Mouse (Mus musculus) hindbrain, embryonic 12.5 days (tissue): Measurements from ENCODE around the gene Ccdc121. TPM values are rescaled to one million over a fixed set of nuclear protein-coding genes. Genes with fewer than 3 reads are reported as not detected.

Experiments
- ATAC-seq: fragments of 200-750 bp; cut with Nextera tagmentation; 2 replicates; pipeline ENCODE4 v1.8.0; 2017; ENCODE audit warnings: moderate TSS enrichment; ENCODE audit not compliant: low FRiP score
- H3K27ac ChIP-seq: fragments of 300-500 bp; sonication (generic); 2 replicates; pipeline ENCODE4 v1.5.1; 2016; ENCODE audit warnings: mild to moderate bottlenecking
- H3K27me3 ChIP-seq: fragments of 300-500 bp; sonication (generic); 2 replicates; pipeline ENCODE4 v1.6.1; 2016; ENCODE audit warnings: mild to moderate bottlenecking
- H3K36me3 ChIP-seq: fragments of 300-500 bp; sonication (generic); 2 replicates; pipeline ENCODE4 v1.6.1; 2016; ENCODE audit warnings: mild to moderate bottlenecking
- H3K4me1 ChIP-seq: fragments of 300-500 bp; sonication (generic); 2 replicates; pipeline ENCODE4 v1.6.1; 2016
- H3K4me2 ChIP-seq: fragments of 300-500 bp; sonication (generic); replicated peaks from 2 replicates; pipeline ENCODE4 v1.6.1; 2016; ENCODE audit warnings: mild to moderate bottlenecking
- H3K4me3 ChIP-seq: fragments of 300-500 bp; sonication (generic); 2 replicates; pipeline ENCODE4 v1.5.1; 2016; ENCODE audit warnings: mild to moderate bottlenecking
- H3K9ac ChIP-seq: fragments of 300-500 bp; sonication (generic); 2 replicates; pipeline ENCODE4 v1.6.1; 2016; ENCODE audit warnings: mild to moderate bottlenecking, moderate library complexity
- H3K9me3 ChIP-seq: fragments of 300-500 bp; sonication (generic); replicated peaks from 2 replicates; pipeline ENCODE4 v1.6.1; 2016; ENCODE audit warnings: mild to moderate bottlenecking
- WGBS: fragments of 180-500 bp; shearing (Covaris S2); methylation state at CpG from one replicate; pipeline ENCODE4 v1.1.7; 2016; 5-methylcytosine and 5-hydroxymethylcytosine counted together
- polyA plus RNA-seq: library from polyadenylated mRNA; unstranded; fragments of >200 nt; fragmentation: Nextera tagmentation; extraction: Ambion mirVana; gene quantifications from 2 replicates; pipeline ENCODE4 v1.2.1, GENCODE M21; 2016

The Ccdc121 gene
- not detected in 2 replicates for polyA plus RNA-seq

DNA sequence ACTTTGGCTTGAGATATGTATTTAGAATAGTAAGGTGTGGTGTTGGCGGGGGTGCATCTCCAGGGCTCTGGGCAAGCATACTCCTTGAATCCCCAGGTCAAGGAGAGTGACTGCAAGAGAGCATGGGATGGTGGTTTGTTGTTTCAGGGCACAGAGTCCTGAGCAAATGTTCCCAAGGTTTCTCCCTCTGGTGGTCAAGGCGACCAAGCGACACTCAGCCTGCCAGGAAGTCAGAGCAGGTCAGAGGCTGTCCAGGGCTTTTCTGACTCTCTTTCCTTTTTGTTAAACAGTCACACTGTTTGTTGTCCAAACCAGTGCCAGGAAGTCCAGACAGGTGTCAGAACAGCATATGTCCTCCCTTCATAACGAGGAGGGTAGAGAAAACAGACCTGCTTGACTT lies at the start of gene Ccdc121:
Gene Ccdc121, minus strand, starts transcription at position 145 of the 400 bp plus-strand sequence.
- no peaks in the 10 kb centered on the region for H3K9me3 ChIP-seq
- H3K27me3 ChIP-seq = no peaks in the 10 kb centered on the region
- WGBS = 55% methylated on average over 4 of the region's 4 CpGs

DNA sequence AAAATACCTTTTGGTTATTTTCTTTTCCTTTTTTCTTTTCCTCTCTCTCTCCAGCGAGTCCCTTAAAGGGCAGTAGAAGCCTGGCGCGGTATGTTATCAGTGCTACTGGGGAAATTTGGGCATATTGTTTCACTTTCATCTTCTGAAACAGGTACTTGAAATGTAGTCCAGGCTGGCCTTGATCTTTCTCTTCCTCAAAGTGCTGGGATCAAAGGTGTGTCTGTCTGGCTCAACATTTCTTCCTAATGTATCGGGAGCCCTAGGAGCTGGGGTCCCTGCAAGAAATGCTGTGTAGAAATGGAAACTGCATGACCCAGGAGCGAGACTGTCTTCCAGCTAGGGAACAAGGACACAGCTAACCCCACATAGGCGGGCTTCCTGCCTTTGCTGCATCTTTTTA lies 49.1 kb upstream of the Ccdc121 start:
- Histone ChIP-seq H3K4me2 (no peak overlapping the region), H3K9me3 (no peaks in the 10 kb centered on the region), H3K36me3 (no peaks in the 10 kb centered on the region), H3K4me3 (no peak overlapping the region), H3K27ac (no peak overlapping the region), H3K27me3 (no peaks in the 10 kb centered on the region), H3K4me1 (peaks cover 10% of the 10 kb centered on the region), H3K9ac (no peak overlapping the region)
- WGBS = 85% methylated on average over 6 of the region's 6 CpGs
- ATAC-seq = no peak

More for the DNA sequence above, at the start of gene Ccdc121:
- H3K36me3 ChIP-seq = no peaks in the 10 kb centered on the region
- no peak within 1 kb of the TSS for H3K4me3 ChIP-seq
- no peak within 1 kb of the TSS for H3K27ac ChIP-seq
- no peaks in the 10 kb centered on the region for H3K4me1 ChIP-seq
- H3K4me2 ChIP-seq = no peak within 1 kb of the TSS
- no peak within 1 kb of the TSS for H3K9ac ChIP-seq
- ATAC-seq = no peak

DNA sequence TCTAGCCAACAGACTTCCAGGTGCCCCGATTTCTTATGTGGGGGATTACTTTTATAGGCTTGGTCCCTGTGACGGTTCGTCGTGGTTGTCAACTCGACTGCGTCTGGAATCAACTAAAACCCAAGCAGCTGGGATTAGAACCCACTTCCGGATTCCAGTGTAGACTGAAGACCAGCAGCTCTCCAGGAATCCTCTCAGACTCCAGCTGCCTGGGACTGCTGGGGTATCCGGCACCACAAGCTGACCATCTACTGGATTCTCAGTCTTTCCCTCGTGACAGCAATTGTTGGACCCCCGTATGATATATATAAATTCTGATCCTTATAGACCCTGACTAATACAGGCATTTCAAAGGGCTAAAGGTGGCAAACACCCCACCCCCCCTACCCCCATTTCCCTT lies 48.4 kb upstream of the Ccdc121 start:
- 76% methylated on average over 10 of the region's 10 CpGs for WGBS
- H3K4me3 ChIP-seq = no peak overlapping the region
- H3K27me3 ChIP-seq = no peaks in the 10 kb centered on the region
- no peak overlapping the region for H3K27ac ChIP-seq
- no peak overlapping the region for H3K9ac ChIP-seq
- H3K9me3 ChIP-seq = no peaks in the 10 kb centered on the region
- no peaks in the 10 kb centered on the region for H3K36me3 ChIP-seq
- peaks cover 10% of the 10 kb centered on the region for H3K4me1 ChIP-seq
- no peak for ATAC-seq
- no peak overlapping the region for H3K4me2 ChIP-seq

DNA sequence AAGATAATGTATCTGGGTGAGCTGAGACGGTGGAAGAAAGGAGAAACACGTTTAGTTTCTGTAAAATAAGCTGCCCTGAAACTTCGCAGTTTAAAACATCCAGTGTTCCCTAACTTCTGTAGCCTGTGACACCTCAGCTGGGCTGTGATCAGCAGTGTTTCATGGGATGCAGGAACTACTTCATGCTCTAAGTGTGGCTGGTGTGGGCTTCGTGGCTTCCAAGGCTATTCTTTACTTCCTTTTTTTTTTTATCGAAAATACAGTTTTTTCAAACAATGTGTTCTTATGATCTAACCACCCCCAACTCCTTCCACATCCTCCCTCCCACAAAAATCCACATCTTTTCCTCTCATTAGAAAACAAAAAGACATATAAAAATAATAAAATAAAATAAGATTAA lies 44.2 kb upstream of the Ccdc121 start:
- Histone ChIP-seq H3K9me3 (no peaks in the 10 kb centered on the region), H3K4me1 (peaks cover 15% of the 10 kb centered on the region), H3K4me2 (no peak overlapping the region), H3K9ac (no peak overlapping the region), H3K27me3 (0 out of 2 replicates have a peak, but pooled peaks cover 5% of the 10 kb centered on the region), H3K27ac (no peak overlapping the region), H3K36me3 (no peaks in the 10 kb centered on the region), H3K4me3 (no peak overlapping the region)
- 79% methylated on average over 5 of the region's 5 CpGs for WGBS
- ATAC-seq = no peak

DNA sequence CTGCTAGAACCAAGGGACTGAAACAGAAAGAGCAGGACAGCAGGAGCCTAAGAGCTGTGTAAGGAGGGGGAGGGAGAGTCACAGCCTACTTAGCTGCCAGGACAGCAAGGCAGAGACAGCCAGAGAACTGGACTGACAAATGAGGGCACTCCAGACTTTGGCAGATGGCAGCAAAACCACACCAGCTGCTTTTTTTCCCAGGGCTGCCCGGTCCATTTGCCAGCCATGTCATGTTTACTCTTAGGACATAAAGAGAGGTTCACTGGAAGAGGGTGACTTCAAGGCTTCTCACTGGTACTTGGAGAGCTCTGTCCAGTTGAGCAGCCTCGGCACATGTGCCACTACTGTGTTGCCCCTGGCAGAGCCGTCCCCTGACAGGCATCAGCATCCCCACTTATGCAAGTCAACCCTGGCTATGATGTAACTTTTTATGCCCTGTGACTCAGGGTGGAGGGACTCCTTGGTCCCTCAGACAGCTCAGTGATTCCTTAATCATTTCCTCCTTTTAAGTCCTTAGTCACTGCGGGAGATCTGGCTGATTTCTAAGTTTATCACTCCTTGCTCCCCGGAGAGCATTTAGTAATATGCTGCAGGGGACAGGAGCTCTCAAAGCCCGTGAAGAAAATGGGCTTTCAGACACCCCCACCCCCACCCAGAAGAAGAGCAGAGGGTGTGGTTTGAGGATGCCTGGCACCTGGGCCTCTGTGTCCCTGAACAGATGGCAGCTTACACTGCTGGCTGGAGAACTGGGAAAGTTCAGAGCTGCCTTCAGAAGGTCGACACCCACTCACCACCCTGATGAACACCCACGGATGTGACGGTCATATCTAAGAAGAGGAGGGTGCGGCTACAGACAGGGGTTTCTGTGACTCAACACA lies 41.5 kb upstream of the Ccdc121 start:
- H3K27ac ChIP-seq = no peak overlapping the region
- no peak overlapping the region for H3K9ac ChIP-seq
- H3K4me2 ChIP-seq = no peak overlapping the region
- H3K36me3 ChIP-seq = no peaks in the 10 kb centered on the region
- WGBS = 46% methylated on average over 10 of the region's 10 CpGs
- H3K4me1 ChIP-seq = peaks cover 15% of the 10 kb centered on the region
- H3K9me3 ChIP-seq = no peaks in the 10 kb centered on the region
- H3K27me3 ChIP-seq = 0 out of 2 replicates have a peak, but pooled peaks cover 5% of the 10 kb centered on the region
- ATAC-seq = peak; percentile 66; the same call in 1 of the 2 replicates
- H3K4me3 ChIP-seq = no peak overlapping the region

DNA sequence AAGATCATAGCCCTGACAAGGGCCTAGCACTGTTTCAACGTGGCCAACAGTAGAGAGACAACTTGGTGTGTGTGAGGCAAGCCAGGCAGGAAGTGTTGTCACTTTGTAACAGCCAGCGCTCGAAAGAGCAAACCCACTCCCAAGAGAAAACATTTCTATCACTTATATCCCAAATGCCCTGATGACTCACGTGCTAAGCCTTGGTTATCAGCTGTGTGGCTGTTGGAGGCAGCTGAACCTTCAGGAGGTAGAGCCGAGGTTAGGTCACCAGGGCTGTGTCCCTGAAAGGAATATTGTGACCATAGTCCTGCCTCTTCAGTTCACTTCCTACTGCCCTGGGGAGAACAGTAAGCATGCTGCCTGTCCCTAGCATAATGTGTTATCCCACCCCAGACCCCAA lies 39.6 kb upstream of the Ccdc121 start:
- Histone ChIP-seq H3K27ac (no peak overlapping the region), H3K4me2 (no peak overlapping the region), H3K9me3 (no peaks in the 10 kb centered on the region), H3K4me3 (no peak overlapping the region), H3K27me3 (0 out of 2 replicates have a peak, but pooled peaks cover 5% of the 10 kb centered on the region), H3K9ac (no peak overlapping the region), H3K4me1 (peaks cover 15% of the 10 kb centered on the region), H3K36me3 (no peaks in the 10 kb centered on the region)
- ATAC-seq = no peak
- WGBS = 60% methylated on average over 5 of the region's 5 CpGs

DNA sequence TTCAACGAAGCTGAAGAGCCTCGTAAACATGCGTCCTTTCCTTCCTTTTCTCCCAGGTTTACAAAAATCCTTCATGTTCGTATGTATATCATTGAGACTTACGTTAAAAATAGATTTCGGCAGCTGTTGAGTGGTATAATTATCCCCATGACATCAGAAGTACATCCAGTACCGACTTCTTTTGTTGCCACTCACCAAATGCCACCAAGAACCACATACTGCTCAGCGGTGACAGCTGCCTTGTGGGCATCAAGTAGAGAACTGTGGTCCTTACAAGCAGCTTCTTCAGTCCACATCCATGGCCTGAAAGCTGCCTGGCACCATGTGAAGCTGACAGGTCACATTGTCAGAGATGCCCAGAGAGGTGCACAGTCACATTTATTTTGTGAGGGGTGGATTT lies 38.7 kb upstream of the Ccdc121 start:
- ATAC-seq = no peak
- Histone ChIP-seq H3K4me1 (peaks cover 18% of the 10 kb centered on the region), H3K27ac (no peak overlapping the region), H3K4me3 (no peak overlapping the region), H3K4me2 (no peak overlapping the region), H3K9me3 (no peaks in the 10 kb centered on the region), H3K9ac (no peak overlapping the region), H3K36me3 (no peaks in the 10 kb centered on the region), H3K27me3 (0 out of 2 replicates have a peak, but pooled peaks cover 5% of the 10 kb centered on the region)
- 93% methylated on average over 8 of the region's 8 CpGs for WGBS

DNA sequence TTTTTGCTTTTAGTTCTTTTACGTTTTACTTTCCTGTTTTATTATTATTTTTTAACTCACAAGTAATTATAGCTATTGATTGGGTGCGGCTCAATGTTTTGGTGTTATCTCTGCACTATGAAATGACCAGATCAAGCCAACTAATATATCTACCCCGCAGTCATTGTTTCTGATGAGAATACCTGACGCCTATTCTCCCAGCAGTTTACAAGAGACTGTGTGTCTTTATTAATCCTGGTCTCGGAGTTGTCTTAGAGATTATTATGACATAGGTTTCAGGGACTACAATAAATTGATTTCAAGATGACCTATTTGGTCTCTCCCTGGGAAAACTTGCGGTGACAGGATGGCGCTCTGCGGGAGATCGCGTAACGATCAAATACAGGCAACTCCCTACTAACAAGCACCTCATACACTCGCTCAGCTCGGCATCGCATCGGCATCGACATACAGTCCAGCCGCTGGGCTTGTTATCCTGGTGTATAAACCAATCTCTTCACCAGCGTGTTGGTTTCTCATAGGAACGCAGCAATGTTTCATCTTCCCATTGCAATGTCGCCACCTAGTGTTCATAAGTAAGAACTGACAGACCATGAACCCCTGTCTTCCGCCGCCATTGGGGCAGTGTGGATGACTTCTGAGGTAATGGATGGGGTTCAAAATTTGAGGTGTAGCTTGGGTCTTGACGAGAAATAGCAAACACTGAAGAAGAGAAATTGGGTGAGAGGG lies 34.0 kb upstream of the Ccdc121 start:
- Histone ChIP-seq H3K27ac (no peak overlapping the region), H3K27me3 (no peaks in the 10 kb centered on the region), H3K4me3 (no peak overlapping the region), H3K9ac (no peak overlapping the region), H3K4me1 (0 out of 2 replicates have a peak, but pooled peaks cover 3% of the 10 kb centered on the region), H3K36me3 (no peaks in the 10 kb centered on the region), H3K4me2 (peak overlapping the region; percentile 37), H3K9me3 (no peaks in the 10 kb centered on the region)
- peak; percentile 61 for ATAC-seq
- 28% methylated on average over 23 of the region's 23 CpGs for WGBS

DNA sequence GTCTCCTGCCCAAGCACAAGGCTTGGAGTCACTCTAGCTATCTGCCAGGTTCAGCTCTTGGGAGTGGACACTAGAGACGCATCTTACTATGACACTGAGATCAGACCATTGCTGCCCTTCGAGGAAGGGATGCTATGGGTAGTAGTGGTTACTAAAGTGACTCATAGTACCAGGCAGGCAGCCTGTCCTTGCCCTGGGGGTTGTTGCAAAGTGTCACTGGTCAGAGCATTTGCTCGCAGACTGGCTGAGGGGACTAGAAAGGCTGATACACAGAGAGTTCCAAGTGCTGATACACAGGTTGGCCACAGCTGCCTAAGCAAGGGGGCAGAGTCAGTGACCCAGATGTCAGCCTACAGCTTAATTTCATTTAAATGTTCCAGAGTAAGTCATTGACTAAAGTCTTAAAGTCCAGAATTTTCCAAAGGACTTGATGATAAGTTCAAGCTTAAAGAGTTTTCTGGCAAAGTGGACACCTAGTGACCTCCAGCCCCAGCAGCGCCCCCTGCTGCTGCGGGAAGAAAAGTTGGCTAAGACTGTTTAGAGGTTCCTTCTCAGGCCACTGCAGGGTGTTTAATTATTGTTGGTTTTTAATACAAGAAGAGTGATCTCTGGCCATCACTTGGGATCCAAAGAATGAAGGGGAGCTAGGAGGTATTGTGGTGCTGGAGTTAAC lies 32.6 kb upstream of the Ccdc121 start:
- no peaks in the 10 kb centered on the region for H3K9me3 ChIP-seq
- H3K4me1 ChIP-seq = peaks cover 3% of the 10 kb centered on the region; the same call in 1 of the 2 replicates
- WGBS = 77% methylated on average over 5 of the region's 5 CpGs
- H3K27ac ChIP-seq = no peak overlapping the region
- no peaks in the 10 kb centered on the region for H3K36me3 ChIP-seq
- no peaks in the 10 kb centered on the region for H3K27me3 ChIP-seq
- no peak overlapping the region for H3K4me3 ChIP-seq
- H3K4me2 ChIP-seq = no peak overlapping the region
- no peak overlapping the region for H3K9ac ChIP-seq
- ATAC-seq = no peak

DNA sequence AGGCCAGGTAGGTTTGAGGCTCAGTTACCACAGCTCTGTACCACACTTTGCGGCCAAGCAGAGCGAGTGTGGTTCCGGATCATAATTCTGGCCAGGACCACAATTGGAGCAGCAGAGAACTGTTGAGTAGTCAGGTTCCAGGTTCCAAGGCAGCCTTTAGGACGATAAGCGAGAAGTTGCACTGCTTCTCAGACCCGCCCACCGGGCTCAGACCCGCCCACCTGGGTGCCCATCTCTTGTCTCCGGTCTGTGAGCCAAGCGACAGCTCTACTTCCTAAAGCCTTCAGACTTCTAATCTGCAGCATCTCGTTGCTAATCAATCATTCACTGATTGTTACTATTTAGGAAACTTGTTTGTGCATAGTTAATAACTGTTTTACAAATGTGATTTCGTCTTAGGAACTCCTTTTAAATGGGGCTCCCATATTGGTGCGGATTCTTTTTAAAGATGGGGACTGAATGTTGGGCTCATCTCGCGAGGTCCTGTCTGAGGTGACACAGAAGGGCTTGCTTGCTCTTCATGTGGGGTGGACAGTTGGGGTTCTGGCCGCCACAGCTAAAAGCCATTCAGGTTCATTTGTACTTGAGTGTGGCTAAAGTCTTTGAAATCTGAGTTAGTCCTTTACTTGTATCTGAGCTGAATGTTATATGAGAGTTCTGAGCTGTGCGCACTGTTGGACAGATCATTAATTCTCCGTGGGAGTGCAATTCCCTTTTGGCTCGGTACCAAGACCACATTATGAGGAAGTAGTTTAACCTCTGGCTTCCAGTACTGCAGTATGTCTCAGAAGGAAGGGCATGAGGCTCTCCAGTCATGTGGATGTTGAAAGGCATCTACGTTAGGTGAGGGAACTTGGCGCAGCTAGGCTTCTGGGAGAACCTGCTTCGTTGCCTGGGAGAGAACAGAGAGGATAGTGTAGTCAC lies 28.9 kb upstream of the Ccdc121 start:
- H3K36me3 ChIP-seq = no peaks in the 10 kb centered on the region
- no peak overlapping the region for H3K4me3 ChIP-seq
- H3K4me1 ChIP-seq = peaks cover 1% of the 10 kb centered on the region; the same call in 1 of the 2 replicates
- no peak overlapping the region for H3K4me2 ChIP-seq
- no peak for ATAC-seq
- no peaks in the 10 kb centered on the region for H3K27me3 ChIP-seq
- H3K9ac ChIP-seq = no peak overlapping the region
- H3K9me3 ChIP-seq = no peaks in the 10 kb centered on the region
- no peak overlapping the region for H3K27ac ChIP-seq
- 72% methylated on average over 22 of the region's 22 CpGs for WGBS
